Mouse (Mus musculus): ENCODE results near the gene Dhx35. TPM values are rescaled to one million over a fixed set of nuclear protein-coding genes. Genes with fewer than 3 reads are reported as not detected.

Dhx35 gene
- polyA plus RNA-seq, 1 experiment from 2014 or later: 16.4 TPM

DNA sequence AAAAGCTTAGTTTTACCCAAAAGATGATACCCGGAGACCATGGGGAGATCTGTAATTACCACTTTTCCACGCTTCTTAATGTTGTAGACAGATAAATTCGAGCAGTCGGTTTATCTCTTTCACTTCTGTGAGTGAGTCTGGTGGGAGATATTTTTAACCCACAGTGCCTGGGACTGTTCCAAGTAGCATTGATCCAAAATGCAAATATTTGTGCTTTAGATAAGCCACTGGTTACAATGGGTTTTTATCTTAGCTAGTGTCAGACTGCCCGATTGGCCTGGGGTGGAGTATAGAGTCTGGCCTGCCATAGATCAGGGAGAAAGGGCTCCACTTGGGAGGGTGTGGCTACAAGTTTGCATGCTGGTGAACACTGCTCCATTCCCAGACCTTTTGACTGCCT, 25.8 kb upstream of the Dhx35 start:
- Histone ChIP-seq H3K27ac (ENCODE audit: low read length) (no peak overlapping the region; the same call in 1 of the 2 replicates), H3K4me2 (replicated peaks; ENCODE audit: low read depth, low read length) (peak overlapping the region; percentile 95), H3K27me3 (ENCODE audit: control insufficient read depth, insufficient read depth, low read length) (no peaks in the 10 kb centered on the region), H3K4me1 (ENCODE audit: control insufficient read depth, insufficient read depth, low read length) (peaks cover 35% of the 10 kb centered on the region), H3K4me3 (ENCODE audit: low read depth, low read length) (peak overlapping the region; percentile 75), H3K9ac (replicated peaks; ENCODE audit: low read depth, low read length) (peak overlapping the region; percentile 72; the same call in 1 of the 2 replicates), H3K36me3 (ENCODE audit: control insufficient read depth, insufficient read depth, low read length) (peaks cover 5% of the 10 kb centered on the region; the same call in 1 of the 2 replicates), H3K9me3 (ENCODE audit: control insufficient read depth, low read depth, low read length) (no peaks in the 10 kb centered on the region)
- 3% methylated on average over 5 of the region's 5 CpGs for WGBS
- peak; percentile 43 for ATAC-seq (ENCODE audit: insufficient number of reproducible peaks, insufficient read depth, low FRiP score, low read depth)

DNA sequence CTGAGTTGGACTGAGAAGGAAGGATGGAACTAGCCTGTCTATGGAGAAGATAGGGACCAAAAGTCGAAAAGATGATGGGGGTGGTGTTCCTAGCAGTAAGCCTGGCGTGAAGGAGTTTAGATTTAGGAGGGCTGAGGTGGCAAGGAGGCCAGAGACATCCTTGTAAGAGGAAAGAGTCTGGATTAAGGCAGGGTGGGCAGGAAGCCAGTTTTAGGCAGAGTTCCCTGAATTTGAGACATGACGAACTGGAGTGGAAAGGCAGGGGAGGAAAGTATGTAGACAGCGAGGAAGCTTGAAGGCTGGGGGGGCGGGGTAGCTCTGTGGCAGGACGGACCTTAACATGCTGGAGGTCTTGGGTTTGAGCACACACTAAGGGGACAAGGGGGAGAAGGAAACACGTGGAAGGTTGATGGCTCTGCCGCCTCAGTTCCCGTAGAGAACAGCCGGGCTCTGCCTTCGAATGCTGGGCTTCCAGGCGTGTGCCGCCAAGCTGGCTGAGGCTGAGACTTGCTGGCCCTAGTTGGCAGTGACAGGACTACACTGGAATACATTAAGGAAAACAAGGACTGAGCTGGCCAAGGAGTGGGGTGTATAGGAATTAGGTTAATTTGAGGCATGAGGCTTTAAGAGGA, 24.4 kb upstream of the Dhx35 start:
- no peak for ATAC-seq (ENCODE audit: insufficient number of reproducible peaks, insufficient read depth, low FRiP score, low read depth)
- Histone ChIP-seq H3K27ac (ENCODE audit: low read length) (no peak overlapping the region), H3K9ac (replicated peaks; ENCODE audit: low read depth, low read length) (no peak overlapping the region), H3K4me1 (ENCODE audit: control insufficient read depth, insufficient read depth, low read length) (peaks cover 35% of the 10 kb centered on the region), H3K4me3 (ENCODE audit: low read depth, low read length) (peak overlapping the region; percentile 75), H3K36me3 (ENCODE audit: control insufficient read depth, insufficient read depth, low read length) (peaks cover 5% of the 10 kb centered on the region; the same call in 1 of the 2 replicates), H3K9me3 (ENCODE audit: control insufficient read depth, low read depth, low read length) (no peaks in the 10 kb centered on the region), H3K27me3 (ENCODE audit: control insufficient read depth, insufficient read depth, low read length) (no peaks in the 10 kb centered on the region), H3K4me2 (replicated peaks; ENCODE audit: low read depth, low read length) (peak overlapping the region; percentile 95)
- WGBS: 22% methylated on average over 13 of the region's 13 CpGs

DNA sequence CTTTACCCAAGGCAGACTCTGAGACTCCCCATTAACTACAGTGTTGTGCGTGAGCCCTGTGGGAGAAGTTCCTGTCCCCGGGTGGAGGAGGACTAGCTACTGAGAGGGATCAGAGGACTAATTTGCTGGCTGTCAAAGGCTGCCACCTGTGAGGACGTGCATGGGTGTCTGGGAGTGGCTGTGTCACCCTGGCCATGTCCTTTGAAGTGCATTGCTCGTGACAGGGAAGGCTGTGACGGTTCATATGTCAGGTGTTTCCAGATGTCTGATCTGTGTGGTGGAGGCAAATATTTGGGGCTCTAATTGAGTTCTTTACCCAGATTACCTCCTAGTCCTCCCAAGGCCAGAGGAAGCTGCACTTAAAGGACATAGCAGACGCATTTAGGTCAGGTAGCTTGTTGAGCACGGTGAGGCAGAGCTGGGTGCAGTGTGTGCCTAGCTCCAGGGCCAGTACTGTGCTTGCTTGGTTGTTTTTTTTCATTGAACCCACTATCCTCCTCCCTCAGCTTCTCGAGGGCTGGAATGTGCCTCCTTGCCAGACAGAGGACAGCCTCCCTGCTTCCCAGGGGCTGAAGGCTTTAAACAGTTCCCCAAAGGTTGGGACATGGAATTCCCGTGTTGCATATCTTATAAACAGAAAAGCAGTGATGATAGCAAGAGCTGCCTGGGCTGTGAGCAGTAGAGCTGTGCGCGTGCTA, 23.4 kb upstream of the Dhx35 start:
- Histone ChIP-seq H3K4me3 (ENCODE audit: low read depth, low read length) (peak overlapping the region; percentile 75; the same call in 1 of the 2 replicates), H3K4me2 (replicated peaks; ENCODE audit: low read depth, low read length) (peak overlapping the region; percentile 95; the same call in 1 of the 2 replicates), H3K36me3 (ENCODE audit: control insufficient read depth, insufficient read depth, low read length) (peaks cover 5% of the 10 kb centered on the region; the same call in 1 of the 2 replicates), H3K27me3 (ENCODE audit: control insufficient read depth, insufficient read depth, low read length) (no peaks in the 10 kb centered on the region), H3K9ac (replicated peaks; ENCODE audit: low read depth, low read length) (no peak overlapping the region), H3K4me1 (ENCODE audit: control insufficient read depth, insufficient read depth, low read length) (peaks cover 42% of the 10 kb centered on the region), H3K9me3 (ENCODE audit: control insufficient read depth, low read depth, low read length) (no peaks in the 10 kb centered on the region), H3K27ac (ENCODE audit: low read length) (no peak overlapping the region)
- WGBS: 32% methylated on average over 11 of the region's 11 CpGs
- ATAC-seq (ENCODE audit: insufficient number of reproducible peaks, insufficient read depth, low FRiP score, low read depth): no peak

DNA sequence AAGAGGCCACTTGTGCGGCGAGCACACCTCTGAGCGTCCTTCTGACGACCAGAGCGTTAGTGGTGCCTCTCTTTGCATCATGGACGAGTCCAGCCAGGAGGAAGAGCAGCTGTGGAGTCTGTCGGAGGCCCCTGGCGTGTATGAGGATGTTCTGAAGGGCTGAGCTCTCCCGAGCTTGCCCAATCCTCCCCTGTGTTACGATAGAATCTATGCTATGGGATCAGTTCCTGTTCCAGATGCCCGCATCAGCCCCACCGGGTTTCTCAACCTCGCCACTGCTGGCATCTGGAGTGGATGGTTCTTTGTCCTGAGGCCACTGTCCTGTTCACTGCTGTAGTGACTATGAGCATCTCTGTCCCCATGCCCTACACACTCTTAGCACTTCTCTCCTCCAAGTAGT, 21.8 kb upstream of the Dhx35 start:
- H3K27ac ChIP-seq (ENCODE audit: low read length): no peak overlapping the region
- H3K4me1 ChIP-seq (ENCODE audit: control insufficient read depth, insufficient read depth, low read length): peaks cover 52% of the 10 kb centered on the region
- no peaks in the 10 kb centered on the region for H3K27me3 ChIP-seq (ENCODE audit: control insufficient read depth, insufficient read depth, low read length)
- peaks cover 5% of the 10 kb centered on the region; the same call in 1 of the 2 replicates for H3K36me3 ChIP-seq (ENCODE audit: control insufficient read depth, insufficient read depth, low read length)
- 89% methylated on average over 13 of the region's 13 CpGs for WGBS
- no peak for ATAC-seq (ENCODE audit: insufficient number of reproducible peaks, insufficient read depth, low FRiP score, low read depth)
- H3K4me3 ChIP-seq (ENCODE audit: low read depth, low read length): no peak overlapping the region
- H3K9me3 ChIP-seq (ENCODE audit: control insufficient read depth, low read depth, low read length): no peaks in the 10 kb centered on the region
- H3K4me2 ChIP-seq (replicated peaks; ENCODE audit: low read depth, low read length): no peak overlapping the region
- H3K9ac ChIP-seq (replicated peaks; ENCODE audit: low read depth, low read length): no peak overlapping the region

DNA sequence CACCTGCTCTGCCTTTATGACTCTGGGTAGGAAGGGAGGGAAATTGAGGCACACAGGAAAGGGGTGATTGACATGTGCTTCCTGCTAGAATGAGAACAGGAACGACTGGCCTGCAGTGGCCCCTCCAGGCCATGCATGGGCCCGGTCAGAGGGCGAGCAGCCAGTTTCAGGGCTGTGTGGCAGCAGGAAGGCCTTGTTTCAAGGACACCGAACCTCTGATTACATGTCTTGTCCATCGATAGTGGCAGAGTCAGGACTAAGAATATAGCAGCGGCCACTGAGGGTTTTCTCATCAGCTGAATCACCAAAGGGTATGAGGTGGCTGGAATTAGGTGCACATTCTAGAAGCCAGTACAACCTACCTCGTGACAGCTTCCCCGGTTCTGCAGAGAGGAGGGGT, 19.7 kb upstream of the Dhx35 start:
- peaks cover 7% of the 10 kb centered on the region for H3K36me3 ChIP-seq (ENCODE audit: control insufficient read depth, insufficient read depth, low read length)
- H3K4me3 ChIP-seq (ENCODE audit: low read depth, low read length): no peak overlapping the region
- H3K27me3 ChIP-seq (ENCODE audit: control insufficient read depth, insufficient read depth, low read length): no peaks in the 10 kb centered on the region
- H3K9me3 ChIP-seq (ENCODE audit: control insufficient read depth, low read depth, low read length): no peaks in the 10 kb centered on the region
- peaks cover 42% of the 10 kb centered on the region for H3K4me1 ChIP-seq (ENCODE audit: control insufficient read depth, insufficient read depth, low read length)
- ATAC-seq (ENCODE audit: insufficient number of reproducible peaks, insufficient read depth, low FRiP score, low read depth): no peak
- WGBS: 70% methylated on average over 8 of the region's 8 CpGs
- H3K27ac ChIP-seq (ENCODE audit: low read length): no peak overlapping the region
- no peak overlapping the region for H3K4me2 ChIP-seq (replicated peaks; ENCODE audit: low read depth, low read length)
- no peak overlapping the region for H3K9ac ChIP-seq (replicated peaks; ENCODE audit: low read depth, low read length)

DNA sequence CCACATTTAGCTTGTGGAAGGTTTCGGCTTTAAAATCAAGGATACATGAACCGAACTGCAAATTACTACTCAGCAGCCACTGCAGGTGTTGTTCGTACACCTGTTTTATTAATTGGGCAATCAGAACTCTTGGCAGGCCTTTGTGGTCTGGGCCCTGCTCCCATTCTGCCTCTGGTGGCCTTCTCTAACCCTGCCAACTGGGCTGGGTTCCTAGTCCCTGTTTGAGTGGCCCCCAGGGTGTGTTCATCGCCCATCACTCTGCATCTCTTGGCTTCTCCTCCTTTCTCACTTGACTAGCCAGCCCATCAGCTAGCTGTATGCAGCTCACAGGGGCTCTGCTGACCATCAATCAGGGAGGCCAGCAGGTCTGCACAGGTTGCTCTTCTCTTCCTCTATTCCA, 17.9 kb upstream of the Dhx35 start:
- no peak for ATAC-seq (ENCODE audit: insufficient number of reproducible peaks, insufficient read depth, low FRiP score, low read depth)
- H3K27ac ChIP-seq (ENCODE audit: low read length): no peak overlapping the region
- no peaks in the 10 kb centered on the region for H3K9me3 ChIP-seq (ENCODE audit: control insufficient read depth, low read depth, low read length)
- H3K36me3 ChIP-seq (ENCODE audit: control insufficient read depth, insufficient read depth, low read length): peaks cover 24% of the 10 kb centered on the region
- no peak overlapping the region for H3K4me2 ChIP-seq (replicated peaks; ENCODE audit: low read depth, low read length)
- H3K27me3 ChIP-seq (ENCODE audit: control insufficient read depth, insufficient read depth, low read length): no peaks in the 10 kb centered on the region
- 86% methylated on average over 4 of the region's 4 CpGs for WGBS
- peaks cover 24% of the 10 kb centered on the region for H3K4me1 ChIP-seq (ENCODE audit: control insufficient read depth, insufficient read depth, low read length)
- H3K9ac ChIP-seq (replicated peaks; ENCODE audit: low read depth, low read length): no peak overlapping the region
- no peak overlapping the region for H3K4me3 ChIP-seq (ENCODE audit: low read depth, low read length)

DNA sequence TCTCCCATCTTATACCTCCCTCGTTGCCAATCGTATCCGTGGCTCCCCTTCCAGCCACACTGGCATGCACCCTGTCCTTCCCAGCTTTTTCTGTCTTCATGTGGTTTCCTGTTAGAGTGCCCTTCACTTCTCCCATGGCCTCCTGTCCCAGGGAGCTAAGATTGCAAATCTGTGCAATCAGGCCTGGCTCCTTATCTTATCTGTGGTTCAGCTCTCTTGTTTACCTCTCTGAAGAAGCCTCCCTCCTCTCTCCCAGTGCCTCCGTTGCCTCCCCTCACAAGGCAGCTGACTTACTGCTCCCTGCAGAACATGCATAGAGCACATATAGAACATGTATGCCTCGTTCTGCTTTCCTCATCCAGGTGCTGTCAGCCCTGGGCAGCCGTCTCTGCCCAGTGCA, 17.1 kb upstream of the Dhx35 start:
- no peak overlapping the region for H3K4me3 ChIP-seq (ENCODE audit: low read depth, low read length)
- no peak overlapping the region for H3K9ac ChIP-seq (replicated peaks; ENCODE audit: low read depth, low read length)
- H3K4me1 ChIP-seq (ENCODE audit: control insufficient read depth, insufficient read depth, low read length): peaks cover 20% of the 10 kb centered on the region
- H3K27ac ChIP-seq (ENCODE audit: low read length): no peak overlapping the region
- H3K4me2 ChIP-seq (replicated peaks; ENCODE audit: low read depth, low read length): no peak overlapping the region
- ATAC-seq (ENCODE audit: insufficient number of reproducible peaks, insufficient read depth, low FRiP score, low read depth): no peak
- H3K9me3 ChIP-seq (ENCODE audit: control insufficient read depth, low read depth, low read length): no peaks in the 10 kb centered on the region
- 39% methylated on average over 6 of the region's 6 CpGs for WGBS
- peaks cover 27% of the 10 kb centered on the region for H3K36me3 ChIP-seq (ENCODE audit: control insufficient read depth, insufficient read depth, low read length)
- no peaks in the 10 kb centered on the region for H3K27me3 ChIP-seq (ENCODE audit: control insufficient read depth, insufficient read depth, low read length)

DNA sequence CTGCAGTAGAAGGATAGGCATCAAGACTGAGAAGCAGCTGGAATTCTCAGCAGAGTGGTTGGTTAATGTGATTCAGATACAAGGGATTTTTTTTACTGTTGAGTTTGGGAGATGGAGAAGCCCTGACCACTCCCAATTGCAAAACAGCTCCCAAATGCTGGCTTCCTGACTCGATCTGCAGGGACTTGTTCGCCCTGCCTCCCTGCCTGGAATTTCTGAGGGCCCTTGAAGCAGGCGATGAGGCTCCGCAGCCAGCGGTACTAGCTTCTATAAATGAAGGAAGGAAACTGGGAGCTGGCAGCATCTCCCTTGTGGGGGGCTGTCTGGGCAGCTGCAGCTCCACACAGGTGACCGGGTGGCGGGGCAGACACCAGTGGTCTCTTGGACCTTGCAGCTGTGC, 16.3 kb upstream of the Dhx35 start:
- peaks cover 20% of the 10 kb centered on the region for H3K4me1 ChIP-seq (ENCODE audit: control insufficient read depth, insufficient read depth, low read length)
- peaks cover 26% of the 10 kb centered on the region for H3K36me3 ChIP-seq (ENCODE audit: control insufficient read depth, insufficient read depth, low read length)
- no peak overlapping the region for H3K4me2 ChIP-seq (replicated peaks; ENCODE audit: low read depth, low read length)
- H3K4me3 ChIP-seq (ENCODE audit: low read depth, low read length): no peak overlapping the region
- ATAC-seq (ENCODE audit: insufficient number of reproducible peaks, insufficient read depth, low FRiP score, low read depth): no peak
- no peak overlapping the region for H3K9ac ChIP-seq (replicated peaks; ENCODE audit: low read depth, low read length)
- WGBS: 63% methylated on average over 7 of the region's 7 CpGs
- H3K27me3 ChIP-seq (ENCODE audit: control insufficient read depth, insufficient read depth, low read length): no peaks in the 10 kb centered on the region
- no peaks in the 10 kb centered on the region for H3K9me3 ChIP-seq (ENCODE audit: control insufficient read depth, low read depth, low read length)
- H3K27ac ChIP-seq (ENCODE audit: low read length): no peak overlapping the region
